Mouse (Mus musculus) thymus, postnatal 25 days (tissue): Measurements from ENCODE around the gene Jmjd8.

Source experiments
- DNase-seq: peaks from one replicate; pipeline ENCODE4 v3.0.0; 2022

Gene Jmjd8

GRCm38 (mm10) chr17:25808789-25809605, 19.7 kb upstream of the Jmjd8 start, which contains the start of gene Fbxl16:
Gene Fbxl16, plus strand, starts transcription at chr17:25809085.
- DNase-seq, result no peak

- no peak for DNase-seq
Observed at GRCm38 (mm10) chr17:25809606-25810340, 18.9 kb upstream of the Jmjd8 start.

- DNase-seq, result no peak
Observed at GRCm38 (mm10) chr17:25810890-25811289, 17.8 kb upstream of the Jmjd8 start.

- peak; percentile 80 for DNase-seq
Observed at GRCm38 (mm10) chr17:25813471-25813870, 15.2 kb upstream of the Jmjd8 start.

GRCm38 (mm10) chr17:25817662-25818061, 11.0 kb upstream of the Jmjd8 start:
- DNase-seq, result no peak

GRCm38 (mm10) chr17:25818851-25819780, 9.6 kb upstream of the Jmjd8 start:
- no peak for DNase-seq

GRCm38 (mm10) chr17:25823452-25823851, 5.2 kb upstream of the Jmjd8 start, which contains the start of gene Wdr24:
Gene Wdr24, plus strand, starts transcription at chr17:25823627.
- peak; percentile 83 for DNase-seq

- no peak for DNase-seq
Observed at GRCm38 (mm10) chr17:25824362-25825142, 4.1 kb upstream of the Jmjd8 start.

- no peak for DNase-seq
Observed at GRCm38 (mm10) chr17:25825311-25825710, 3.4 kb upstream of the Jmjd8 start.

- DNase-seq, result no peak
Observed at GRCm38 (mm10) chr17:25825984-25826570, 2.6 kb upstream of the Jmjd8 start.

- no peak for DNase-seq
Observed at GRCm38 (mm10) chr17:25827011-25827410, 1.7 kb upstream of the Jmjd8 start.

- DNase-seq, result no peak
Observed at GRCm38 (mm10) chr17:25827546-25828222, 983 bp upstream of the Jmjd8 start.

GRCm38 (mm10) chr17:25828223-25828594, 458 bp upstream of the Jmjd8 start:
- DNase-seq, result peak; percentile 41

- DNase-seq, result no peak
Observed at GRCm38 (mm10) chr17:25829558-25830017, 921 bp downstream of the Jmjd8 start.

GRCm38 (mm10) chr17:25830200-25830753, 1.6 kb downstream of the Jmjd8 start:
- DNase-seq, result no peak

- no peak for DNase-seq
Observed at GRCm38 (mm10) chr17:25830806-25831431, 2.3 kb downstream of the Jmjd8 start.

- DNase-seq, result no peak
Observed at GRCm38 (mm10) chr17:25831451-25832281, 3.0 kb downstream of the Jmjd8 start.

GRCm38 (mm10) chr17:25832436-25833290, 4.0 kb downstream of the Jmjd8 start:
- DNase-seq, result peak; percentile 97
